Mouse (Mus musculus) stomach, embryonic 16.5 days (tissue): Measurements from ENCODE around the gene Pglyrp1. TPM values are rescaled to one million over a fixed set of nuclear protein-coding genes. Genes with fewer than 3 reads are reported as not detected.

ENCODE experiments used
- ATAC-seq: fragments of 200-750 bp; cut with Nextera tagmentation; 2 replicates; pipeline ENCODE4 v1.8.0; 2017; ENCODE audit warnings: moderate number of reproducible peaks, moderate TSS enrichment; ENCODE audit not compliant: insufficient read depth, low FRiP score
- H3K27ac ChIP-seq: fragments of 300-500 bp; sonication (generic); 2 replicates; pipeline ENCODE4 v1.5.1; 2014; ENCODE audit warnings: low read length
- H3K27me3 ChIP-seq: fragments of 300-500 bp; sonication (generic); 2 replicates; pipeline ENCODE4 v1.6.1; 2014; ENCODE audit warnings: low read length, control low read depth, mixed read lengths; ENCODE audit not compliant: control insufficient read depth, insufficient read depth
- H3K36me3 ChIP-seq: fragments of 300-500 bp; sonication (generic); 2 replicates; pipeline ENCODE4 v1.6.1; 2014; ENCODE audit warnings: low read length; ENCODE audit not compliant: control insufficient read depth, insufficient read depth
- H3K4me1 ChIP-seq: fragments of 300-500 bp; sonication (generic); 2 replicates; pipeline ENCODE4 v1.6.1; 2014; ENCODE audit warnings: low read length, control low read depth, mixed read lengths; ENCODE audit not compliant: control insufficient read depth, insufficient read depth
- H3K4me2 ChIP-seq: fragments of 300-500 bp; sonication (generic); 2 replicates; pipeline ENCODE4 v1.6.1; 2014; ENCODE audit warnings: low read depth, low read length, mixed read lengths
- H3K4me3 ChIP-seq: fragments of 300-500 bp; sonication (generic); replicated peaks from 2 replicates; pipeline ENCODE4 v1.5.1; 2014; ENCODE audit warnings: mild to moderate bottlenecking, low read length
- H3K9ac ChIP-seq: fragments of 300-500 bp; sonication (generic); 2 replicates; pipeline ENCODE4 v1.6.1; 2014; ENCODE audit warnings: low read length
- H3K9me3 ChIP-seq: fragments of 300-500 bp; sonication (generic); replicated peaks from 2 replicates; pipeline ENCODE4 v1.6.1; 2016; ENCODE audit warnings: low read length, control low read depth; ENCODE audit not compliant: control insufficient read depth
- WGBS: fragments of 180-500 bp; shearing (Covaris S2); extraction: QIAGEN DNeasy Blood & Tissue Kit; methylation state at CpG from one replicate; pipeline ENCODE4 v1.1.7; 2014; 5-methylcytosine and 5-hydroxymethylcytosine counted together
- polyA plus RNA-seq: library from polyadenylated mRNA; unstranded; fragments of >200 nt; fragmentation: Nextera tagmentation; extraction: Ambion mirVana; gene quantifications from 2 replicates; pipeline ENCODE4 v1.2.1, GENCODE M21; 2015

Pglyrp1 gene
- polyA plus RNA-seq, 1 experiment from 2014 or later, result 119 TPM

GRCm38 (mm10) chr7:18844811-18845210 lies 26.3 kb upstream of the Pglyrp1 start:
- WGBS, result 21% methylated on average over 5 of the region's 5 CpGs
- Histone ChIP-seq H3K27ac (no peak overlapping the region), H3K9me3 (no peaks in the 10 kb centered on the region), H3K9ac (no peak overlapping the region), H3K4me1 (peaks cover 11% of the 10 kb centered on the region; the same call in 1 of the 2 replicates), H3K4me2 (no peak overlapping the region), H3K36me3 (no peaks in the 10 kb centered on the region), H3K4me3 (no peak overlapping the region), H3K27me3 (no peaks in the 10 kb centered on the region)
- ATAC-seq, result no peak

- Histone ChIP-seq H3K9me3 (no peaks in the 10 kb centered on the region), H3K4me2 (no peak overlapping the region), H3K9ac (no peak overlapping the region), H3K36me3 (no peaks in the 10 kb centered on the region), H3K4me3 (no peak overlapping the region), H3K27me3 (no peaks in the 10 kb centered on the region), H3K4me1 (0 out of 2 replicates have a peak, but pooled peaks cover 7% of the 10 kb centered on the region), H3K27ac (no peak overlapping the region)
- WGBS, result 74% methylated on average over 1 of the region's 1 CpGs
- peak; percentile 37; the same call in 1 of the 2 replicates for ATAC-seq
Measured at GRCm38 (mm10) chr7:18848395-18848794, 22.7 kb upstream of the Pglyrp1 start.

GRCm38 (mm10) chr7:18858310-18858916 lies 12.7 kb upstream of the Pglyrp1 start:
- WGBS, result 71% methylated on average over 5 of the region's 5 CpGs
- Histone ChIP-seq H3K9me3 (no peaks in the 10 kb centered on the region), H3K4me2 (no peak overlapping the region), H3K9ac (no peak overlapping the region), H3K27me3 (no peaks in the 10 kb centered on the region), H3K27ac (no peak overlapping the region; the same call in 1 of the 2 replicates), H3K36me3 (no peaks in the 10 kb centered on the region), H3K4me3 (no peak overlapping the region), H3K4me1 (peaks cover 6% of the 10 kb centered on the region; the same call in 1 of the 2 replicates)
- peak; percentile 50; the same call in 1 of the 2 replicates for ATAC-seq

GRCm38 (mm10) chr7:18862801-18863200 lies 8.3 kb upstream of the Pglyrp1 start:
- peaks cover 6% of the 10 kb centered on the region; the same call in 1 of the 2 replicates for H3K4me1 ChIP-seq
- H3K27me3 ChIP-seq, result no peaks in the 10 kb centered on the region
- H3K4me3 ChIP-seq, result no peak overlapping the region
- ATAC-seq, result no peak
- H3K36me3 ChIP-seq, result no peaks in the 10 kb centered on the region
- no peak overlapping the region for H3K27ac ChIP-seq
- no peak overlapping the region for H3K9ac ChIP-seq
- H3K4me2 ChIP-seq, result no peak overlapping the region
- no peaks in the 10 kb centered on the region for H3K9me3 ChIP-seq
- WGBS, result 76% methylated on average over 6 of the region's 6 CpGs

GRCm38 (mm10) chr7:18868491-18868890 lies 2.6 kb upstream of the Pglyrp1 start:
- Histone ChIP-seq H3K4me2 (no peak overlapping the region), H3K9me3 (peaks cover 4% of the 10 kb centered on the region; the same call in 1 of the 2 replicates), H3K4me3 (no peak overlapping the region), H3K27ac (no peak overlapping the region), H3K4me1 (peaks cover 5% of the 10 kb centered on the region), H3K9ac (no peak overlapping the region), H3K36me3 (no peaks in the 10 kb centered on the region), H3K27me3 (peaks cover 3% of the 10 kb centered on the region; the same call in 1 of the 2 replicates)
- WGBS, result 93% methylated on average over 2 of the region's 2 CpGs
- no peak for ATAC-seq

- peak overlapping the region; percentile 49 for H3K4me3 ChIP-seq
- H3K36me3 ChIP-seq, result no peaks in the 10 kb centered on the region
- H3K27me3 ChIP-seq, result peaks cover 3% of the 10 kb centered on the region; the same call in 1 of the 2 replicates
- no peak for ATAC-seq
- H3K4me1 ChIP-seq, result peaks cover 5% of the 10 kb centered on the region
- H3K9ac ChIP-seq, result peak overlapping the region; percentile 67
- peaks cover 4% of the 10 kb centered on the region; the same call in 1 of the 2 replicates for H3K9me3 ChIP-seq
- 26% methylated on average over 13 of the region's 14 CpGs for WGBS
- H3K27ac ChIP-seq, result no peak overlapping the region
- peak overlapping the region; percentile 95 for H3K4me2 ChIP-seq
Measured at GRCm38 (mm10) chr7:18872014-18872802, 1.1 kb downstream of the Pglyrp1 start.

GRCm38 (mm10) chr7:18872816-18873215 lies 1.7 kb downstream of the Pglyrp1 start:
- Histone ChIP-seq H3K27ac (no peak overlapping the region), H3K4me1 (peaks cover 5% of the 10 kb centered on the region), H3K27me3 (peaks cover 3% of the 10 kb centered on the region; the same call in 1 of the 2 replicates), H3K36me3 (no peaks in the 10 kb centered on the region), H3K4me3 (peak overlapping the region; percentile 49), H3K9me3 (peaks cover 4% of the 10 kb centered on the region; the same call in 1 of the 2 replicates), H3K4me2 (peak overlapping the region; percentile 95), H3K9ac (peak overlapping the region; percentile 67)
- no peak for ATAC-seq
- WGBS, result 3% methylated on average over 7 of the region's 7 CpGs

- H3K27me3 ChIP-seq, result peaks cover 3% of the 10 kb centered on the region; the same call in 1 of the 2 replicates
- peaks cover 5% of the 10 kb centered on the region for H3K4me1 ChIP-seq
- no peaks in the 10 kb centered on the region for H3K36me3 ChIP-seq
- H3K9me3 ChIP-seq, result peaks cover 4% of the 10 kb centered on the region; the same call in 1 of the 2 replicates
- ATAC-seq, result peak; percentile 79
- H3K4me3 ChIP-seq, result peak overlapping the region; percentile 49
- H3K9ac ChIP-seq, result peak overlapping the region; percentile 67
- peak overlapping the region; percentile 95 for H3K4me2 ChIP-seq
- 1% methylated on average over 10 of the region's 10 CpGs for WGBS
- H3K27ac ChIP-seq, result no peak overlapping the region
Measured at GRCm38 (mm10) chr7:18873253-18873652, 2.1 kb downstream of the Pglyrp1 start.

- no peaks in the 10 kb centered on the region for H3K9me3 ChIP-seq
- no peak overlapping the region for H3K27ac ChIP-seq
- H3K4me1 ChIP-seq, result peaks cover 5% of the 10 kb centered on the region
- WGBS, result 72% methylated on average over 5 of the region's 5 CpGs
- no peak overlapping the region for H3K4me2 ChIP-seq
- peaks cover 3% of the 10 kb centered on the region; the same call in 1 of the 2 replicates for H3K27me3 ChIP-seq
- ATAC-seq, result peak; percentile 54; the same call in 1 of the 2 replicates
- H3K36me3 ChIP-seq, result no peaks in the 10 kb centered on the region
- no peak overlapping the region for H3K9ac ChIP-seq
- no peak overlapping the region for H3K4me3 ChIP-seq
Measured at GRCm38 (mm10) chr7:18875372-18875771, 4.2 kb downstream of the Pglyrp1 start.
